Mouse (Mus musculus) cerebellum, adult 2 months (tissue): Measurements from ENCODE around the gene Cd81.

Experiments used
- CTCF ChIP-seq: fragments of 200-500 bp; IDR thresholded peaks from 2 replicates; pipeline ENCODE4 v1.5.1; 2011; ENCODE audit warnings: low read depth, mild to moderate bottlenecking, control low read depth, low read length, moderate library complexity, borderline replicate concordance; ENCODE audit not compliant: insufficient read depth
- POLR2A ChIP-seq: fragments of 200-500 bp; IDR thresholded peaks from 2 replicates; pipeline ENCODE4 v1.6.1; 2011; ENCODE audit warnings: low read length, control low read depth, borderline replicate concordance; ENCODE audit not compliant: insufficient read depth

DNA sequence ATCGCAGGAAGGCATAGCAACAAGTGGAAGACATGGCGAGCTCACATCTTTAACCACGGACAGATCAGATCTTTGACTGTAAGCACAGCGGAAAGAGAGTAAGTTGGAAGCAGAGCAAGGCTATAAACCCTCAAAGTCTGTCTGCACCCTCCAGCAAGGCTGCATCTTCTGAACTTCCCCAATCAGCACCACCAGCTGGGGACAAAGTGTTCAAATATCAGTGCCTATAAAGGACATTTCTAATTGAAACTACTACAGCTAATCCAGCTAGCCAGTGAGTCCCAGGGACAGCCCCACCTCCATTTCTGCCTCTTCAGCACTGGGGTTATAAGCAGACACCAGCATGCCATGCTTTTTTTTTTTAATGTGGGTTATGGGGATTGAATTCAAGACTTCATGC lies 15.2 kb upstream of the Cd81 start:
- TF ChIP-seq POLR2A: no peak
- TF ChIP-seq CTCF: no peak
